Mouse (Mus musculus): ENCODE data around the gene Prkca. TPM values are rescaled to one million over a fixed set of nuclear protein-coding genes. Genes with fewer than 3 reads are reported as not detected.

Gene Prkca
- polyA plus RNA-seq, 1 experiment from 2014 or later: 5.4 TPM

DNA sequence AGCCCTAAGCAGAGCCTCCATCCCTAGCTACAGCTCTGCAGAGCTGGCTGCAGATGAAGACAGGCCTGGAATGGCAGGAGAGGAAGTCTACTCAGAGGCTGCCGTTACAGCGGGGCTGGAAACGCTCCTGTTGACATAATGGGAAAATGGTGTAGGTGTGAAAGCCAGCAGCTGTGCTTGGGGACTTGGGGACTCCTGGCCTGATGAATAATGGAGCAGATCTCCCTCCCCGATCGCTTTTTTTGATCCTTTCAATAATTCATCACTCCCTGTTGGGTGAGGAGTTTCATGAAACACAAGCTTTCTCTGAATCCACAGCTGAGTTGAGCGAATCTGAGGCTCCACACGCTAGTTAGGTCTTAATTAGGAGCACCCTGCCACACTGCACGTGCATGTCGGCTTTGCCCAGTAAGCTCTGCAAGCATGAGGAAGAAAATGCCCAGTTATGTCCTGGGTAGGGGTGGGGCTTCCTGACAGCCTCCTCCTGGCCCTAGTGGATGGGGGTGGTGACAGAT lies 425.9 kb downstream of the Prkca start:
- WGBS: 44% methylated on average over 9 of the region's 9 CpGs
- Histone ChIP-seq H3K4me1 (peaks cover 21% of the 10 kb centered on the region), H3K9me3 (no peaks in the 10 kb centered on the region), H3K4me3 (no peak overlapping the region), H3K27ac (replicated peaks) (peak overlapping the region; percentile 65), H3K4me2 (replicated peaks) (0 out of 2 replicates have a peak overlapping the region, but pooled peaks have one; percentile 21), H3K36me3 (no peaks in the 10 kb centered on the region), H3K27me3 (peaks cover 52% of the 10 kb centered on the region), H3K9ac (replicated peaks) (no peak overlapping the region)
- ATAC-seq (ENCODE audit: low FRiP score, low read depth): peak; percentile 28

- peak; percentile 86 for ATAC-seq (ENCODE audit: low FRiP score, low read depth)
- peak within 1 kb of the TSS; percentile 51; the same call in 1 of the 2 replicates for H3K9ac ChIP-seq (replicated peaks)
- peak within 1 kb of the TSS; percentile 64 for H3K4me2 ChIP-seq (replicated peaks)
- peaks cover 53% of the 10 kb centered on the region for H3K27me3 ChIP-seq
- peaks cover 19% of the 10 kb centered on the region for H3K4me1 ChIP-seq
- 5% methylated on average over 35 of the region's 36 CpGs for WGBS
- no peaks in the 10 kb centered on the region for H3K36me3 ChIP-seq
- no peak within 1 kb of the TSS for H3K27ac ChIP-seq (replicated peaks)
- H3K9me3 ChIP-seq: 0 out of 2 replicates have a peak, but pooled peaks cover 4% of the 10 kb centered on the region
- peak within 1 kb of the TSS; percentile 46 for H3K4me3 ChIP-seq
Observed at GRCm38 (mm10) chr11:107914634-107915226, 429.0 kb downstream of the Prkca start, which contains the start of gene Cacng5. Cacng5 (minus strand) TSS chr11:107915055.

GRCm38 (mm10) chr11:107913317-107913716 lies 430.4 kb downstream of the Prkca start:
- WGBS: 55% methylated on average over 3 of the region's 3 CpGs

GRCm38 (mm10) chr11:107905364-107905763 lies 438.4 kb downstream of the Prkca start:
- Histone ChIP-seq H3K4me3 (no peak overlapping the region), H3K9ac (replicated peaks) (no peak overlapping the region), H3K27me3 (no peaks in the 10 kb centered on the region), H3K4me1 (no peaks in the 10 kb centered on the region), H3K27ac (replicated peaks) (peak overlapping the region; percentile 10; the same call in 1 of the 2 replicates), H3K36me3 (no peaks in the 10 kb centered on the region), H3K4me2 (replicated peaks) (no peak overlapping the region), H3K9me3 (0 out of 2 replicates have a peak, but pooled peaks cover 8% of the 10 kb centered on the region)
- ATAC-seq (ENCODE audit: low FRiP score, low read depth): no peak
- WGBS: 83% methylated on average over 9 of the region's 9 CpGs

More at GRCm38 (mm10) chr11:107913317-107913716, 430.4 kb downstream of the Prkca start:
- ATAC-seq (ENCODE audit: low FRiP score, low read depth): no peak
- H3K4me3 ChIP-seq: no peak overlapping the region
- H3K36me3 ChIP-seq: no peaks in the 10 kb centered on the region
- peaks cover 48% of the 10 kb centered on the region for H3K27me3 ChIP-seq
- peaks cover 17% of the 10 kb centered on the region for H3K4me1 ChIP-seq
- no peak overlapping the region for H3K4me2 ChIP-seq (replicated peaks)
- 0 out of 2 replicates have a peak, but pooled peaks cover 8% of the 10 kb centered on the region for H3K9me3 ChIP-seq
- H3K9ac ChIP-seq (replicated peaks): no peak overlapping the region
- H3K27ac ChIP-seq (replicated peaks): no peak overlapping the region

GRCm38 (mm10) chr11:107903966-107904605 lies 439.6 kb downstream of the Prkca start:
- Histone ChIP-seq H3K27ac (replicated peaks) (no peak overlapping the region), H3K9me3 (no peaks in the 10 kb centered on the region), H3K4me2 (replicated peaks) (no peak overlapping the region), H3K9ac (replicated peaks) (no peak overlapping the region), H3K36me3 (no peaks in the 10 kb centered on the region), H3K4me1 (no peaks in the 10 kb centered on the region), H3K4me3 (no peak overlapping the region), H3K27me3 (no peaks in the 10 kb centered on the region)
- no peak for ATAC-seq (ENCODE audit: low FRiP score, low read depth)
- WGBS: 49% methylated on average over 4 of the region's 4 CpGs

DNA sequence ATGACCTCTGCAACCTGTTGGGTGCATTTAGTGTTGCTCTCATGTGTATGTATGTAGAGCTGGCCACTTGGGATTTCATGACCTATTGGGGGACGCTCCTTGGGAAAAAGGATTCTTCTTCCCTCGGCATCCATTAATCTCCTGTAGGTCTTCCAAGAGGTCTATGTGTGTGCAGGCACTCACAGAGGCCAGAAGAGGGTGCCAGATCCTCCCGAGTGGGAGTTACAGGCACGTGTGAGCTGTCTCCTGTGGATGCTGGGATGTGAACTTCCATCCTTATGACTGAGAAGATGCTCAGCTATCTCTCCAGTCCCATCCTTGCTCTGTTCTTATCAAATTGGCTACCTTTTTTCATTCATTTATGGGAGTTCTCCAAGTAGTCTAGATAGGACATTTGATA lies 443.3 kb downstream of the Prkca start:
- H3K4me1 ChIP-seq: no peaks in the 10 kb centered on the region
- H3K9me3 ChIP-seq: no peaks in the 10 kb centered on the region
- no peaks in the 10 kb centered on the region for H3K27me3 ChIP-seq
- H3K27ac ChIP-seq (replicated peaks): no peak overlapping the region
- ATAC-seq (ENCODE audit: low FRiP score, low read depth): no peak
- H3K9ac ChIP-seq (replicated peaks): no peak overlapping the region
- 33% methylated on average over 4 of the region's 4 CpGs for WGBS
- no peak overlapping the region for H3K4me3 ChIP-seq
- no peaks in the 10 kb centered on the region for H3K36me3 ChIP-seq
- no peak overlapping the region for H3K4me2 ChIP-seq (replicated peaks)

DNA sequence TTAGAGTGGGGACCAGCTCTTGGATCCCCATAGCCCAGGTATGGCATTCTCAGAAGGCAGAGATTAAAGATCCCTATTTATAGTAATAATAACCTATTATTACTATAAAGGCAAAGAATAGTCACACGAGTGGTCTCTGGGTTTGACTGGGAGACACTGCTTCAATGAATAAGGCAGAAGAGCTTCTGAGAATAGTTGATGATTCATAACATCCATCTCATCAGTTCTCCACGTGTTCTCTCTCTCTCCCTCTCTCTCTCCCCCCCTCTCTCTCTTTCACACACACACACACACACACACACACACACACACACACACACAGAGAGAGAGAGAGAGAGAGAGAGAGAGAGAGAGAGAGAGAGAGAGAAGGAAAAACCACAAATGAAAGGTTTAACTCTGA lies 445.0 kb downstream of the Prkca start:
- Histone ChIP-seq H3K9me3 (no peaks in the 10 kb centered on the region), H3K4me1 (no peaks in the 10 kb centered on the region), H3K4me3 (no peak overlapping the region), H3K4me2 (replicated peaks) (no peak overlapping the region), H3K27me3 (no peaks in the 10 kb centered on the region), H3K36me3 (no peaks in the 10 kb centered on the region), H3K9ac (replicated peaks) (no peak overlapping the region), H3K27ac (replicated peaks) (no peak overlapping the region)
- ATAC-seq (ENCODE audit: low FRiP score, low read depth): no peak
- 57% methylated on average over 2 of the region's 2 CpGs for WGBS

DNA sequence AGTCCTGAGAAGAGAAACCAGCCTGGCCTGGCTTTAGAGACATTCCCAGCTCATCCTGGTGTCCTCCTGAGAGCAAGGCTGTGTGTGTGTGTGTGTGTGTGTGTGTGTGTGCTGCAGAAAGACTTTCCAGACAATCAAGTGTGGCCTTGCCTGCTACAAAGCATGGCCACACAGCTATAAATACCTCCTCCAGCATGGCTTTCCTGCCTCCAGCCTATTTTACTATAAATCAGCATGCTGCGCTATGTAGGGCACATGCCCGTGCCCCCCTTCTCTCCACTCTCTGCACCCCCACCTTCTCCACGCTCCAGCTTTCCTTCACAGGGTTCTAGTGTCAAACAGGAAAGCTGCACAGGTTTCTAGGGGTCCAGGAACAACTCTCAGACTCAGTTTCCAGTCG lies 448.1 kb downstream of the Prkca start:
- 74% methylated on average over 4 of the region's 4 CpGs for WGBS

GRCm38 (mm10) chr11:107891377-107891776 lies 452.4 kb downstream of the Prkca start:
- H3K36me3 ChIP-seq: no peaks in the 10 kb centered on the region
- WGBS: 81% methylated on average over 3 of the region's 3 CpGs

More for the DNA sequence above, 448.1 kb downstream of the Prkca start:
- Histone ChIP-seq H3K4me3 (no peak overlapping the region), H3K36me3 (no peaks in the 10 kb centered on the region), H3K27me3 (no peaks in the 10 kb centered on the region), H3K4me2 (replicated peaks) (no peak overlapping the region), H3K4me1 (no peaks in the 10 kb centered on the region), H3K27ac (replicated peaks) (no peak overlapping the region), H3K9me3 (no peaks in the 10 kb centered on the region), H3K9ac (replicated peaks) (no peak overlapping the region)
- ATAC-seq (ENCODE audit: low FRiP score, low read depth): no peak

DNA sequence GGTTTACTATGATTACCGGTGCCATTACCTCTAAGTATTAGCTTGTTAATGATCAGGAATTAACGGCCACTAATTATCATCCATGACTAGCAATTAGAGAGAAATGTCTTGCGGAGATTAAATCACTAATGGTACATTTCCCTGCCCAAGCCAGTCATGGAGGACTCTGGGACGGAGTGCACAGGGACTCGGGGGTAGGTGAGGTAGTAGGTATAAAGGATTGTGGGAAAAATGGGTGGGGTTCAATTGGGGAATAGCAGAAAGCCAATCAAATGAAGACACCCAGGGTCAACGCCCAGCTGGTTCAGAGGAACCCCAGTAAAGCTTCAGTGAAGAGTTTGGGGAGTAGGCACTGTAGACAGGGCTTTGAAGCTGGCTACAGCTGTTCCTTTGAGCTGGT lies 456.4 kb downstream of the Prkca start:
- H3K9me3 ChIP-seq: no peaks in the 10 kb centered on the region
- H3K4me2 ChIP-seq (replicated peaks): no peak overlapping the region
- no peaks in the 10 kb centered on the region for H3K27me3 ChIP-seq
- H3K36me3 ChIP-seq: no peaks in the 10 kb centered on the region
- H3K27ac ChIP-seq (replicated peaks): no peak overlapping the region
- H3K4me3 ChIP-seq: no peak overlapping the region
- H3K4me1 ChIP-seq: no peaks in the 10 kb centered on the region
- H3K9ac ChIP-seq (replicated peaks): no peak overlapping the region
- WGBS: 87% methylated on average over 6 of the region's 6 CpGs
- no peak for ATAC-seq (ENCODE audit: low FRiP score, low read depth)

More at GRCm38 (mm10) chr11:107891377-107891776, 452.4 kb downstream of the Prkca start:
- Histone ChIP-seq H3K27me3 (no peaks in the 10 kb centered on the region), H3K27ac (replicated peaks) (no peak overlapping the region), H3K9me3 (no peaks in the 10 kb centered on the region), H3K4me2 (replicated peaks) (no peak overlapping the region), H3K4me1 (no peaks in the 10 kb centered on the region), H3K9ac (replicated peaks) (no peak overlapping the region), H3K4me3 (no peak overlapping the region)
- no peak for ATAC-seq (ENCODE audit: low FRiP score, low read depth)
